Mouse (Mus musculus) layer of hippocampus, adult 9-11 months (tissue): Measurements from ENCODE around the gene Abcf3.

Source experiments
- DNase-seq: peaks from one replicate; pipeline ENCODE4 v3.0.0; 2022

Gene Abcf3

DNA sequence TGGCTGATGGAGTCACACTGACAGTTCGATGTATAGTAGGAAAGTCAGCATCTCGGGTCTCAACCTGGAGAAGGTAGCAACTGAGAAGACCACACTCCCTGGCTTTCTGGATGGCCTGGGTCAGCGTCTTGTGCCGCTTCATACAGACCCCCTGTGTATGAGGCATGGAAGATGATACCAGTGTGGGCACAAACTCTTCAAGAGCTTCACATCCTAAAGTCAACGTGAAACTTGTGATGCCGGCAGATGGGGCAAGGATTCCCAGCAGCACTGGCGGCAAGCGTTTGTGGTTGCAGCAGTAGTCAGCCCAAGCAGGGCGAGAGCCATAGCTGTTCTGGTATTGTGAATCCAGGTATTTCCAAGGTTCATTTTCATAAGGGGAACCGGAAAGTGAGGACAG lies 2.7 kb upstream of the Abcf3 start:
- no peak for DNase-seq

DNA sequence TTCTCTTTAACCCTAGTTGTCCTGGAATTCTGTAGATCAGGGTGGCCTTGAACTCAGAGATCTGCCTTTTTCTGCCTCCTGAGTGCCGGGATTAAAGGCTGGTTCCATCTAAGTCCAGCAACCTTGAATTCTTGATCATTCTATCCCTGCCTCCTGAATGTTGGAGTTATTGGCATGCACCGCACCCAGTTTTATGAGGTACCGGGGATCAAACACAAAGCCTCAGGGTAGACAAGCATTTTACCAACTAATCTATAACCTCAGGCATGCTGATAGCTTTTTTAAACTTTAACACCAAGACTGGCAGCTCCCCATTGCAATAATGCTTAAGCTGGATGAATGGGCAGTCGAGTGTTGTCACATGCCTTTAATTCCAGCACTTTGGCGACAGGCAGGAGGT lies 954 bp upstream of the Abcf3 start:
- DNase-seq: no peak

DNA sequence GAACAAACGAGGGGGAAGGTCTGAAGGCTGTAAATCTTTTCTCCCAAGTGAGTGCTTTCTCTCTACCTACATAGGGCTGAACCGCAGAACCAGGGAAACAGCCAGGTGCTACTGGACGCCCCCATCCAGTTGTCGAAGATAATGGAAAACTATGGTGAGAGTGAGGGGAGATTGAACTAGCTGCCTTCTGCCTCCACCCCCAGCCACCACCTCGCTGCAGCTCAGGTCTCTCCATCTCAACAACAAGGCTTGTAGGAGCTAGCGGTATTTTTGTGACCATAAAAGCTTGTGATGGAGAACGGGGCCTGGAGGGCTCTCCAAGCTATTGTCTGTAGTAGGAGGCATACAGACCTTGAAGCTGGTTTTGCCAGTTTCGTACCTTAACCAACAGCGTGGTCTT lies 784 bp downstream of the Abcf3 start:
- no peak for DNase-seq

DNA sequence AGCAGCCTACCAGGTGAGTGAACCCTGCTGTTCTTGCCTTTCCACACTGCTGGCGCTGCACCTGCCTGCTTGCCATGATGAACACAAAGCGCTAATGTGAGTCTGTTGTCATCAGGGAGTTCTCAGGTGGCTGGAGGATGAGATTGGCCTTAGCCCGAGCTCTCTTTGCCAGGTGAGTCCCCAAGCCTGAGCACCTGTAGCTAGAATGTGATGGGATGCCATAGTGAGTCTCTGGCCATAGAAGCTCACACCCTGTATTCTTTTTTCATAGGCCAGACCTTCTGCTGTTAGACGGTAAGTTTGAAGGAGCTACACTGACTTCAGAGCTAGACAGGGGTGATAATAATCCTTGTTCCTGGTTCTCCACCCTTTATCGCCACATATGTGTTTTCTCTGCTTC lies 3.3 kb downstream of the Abcf3 start:
- no peak for DNase-seq

DNA sequence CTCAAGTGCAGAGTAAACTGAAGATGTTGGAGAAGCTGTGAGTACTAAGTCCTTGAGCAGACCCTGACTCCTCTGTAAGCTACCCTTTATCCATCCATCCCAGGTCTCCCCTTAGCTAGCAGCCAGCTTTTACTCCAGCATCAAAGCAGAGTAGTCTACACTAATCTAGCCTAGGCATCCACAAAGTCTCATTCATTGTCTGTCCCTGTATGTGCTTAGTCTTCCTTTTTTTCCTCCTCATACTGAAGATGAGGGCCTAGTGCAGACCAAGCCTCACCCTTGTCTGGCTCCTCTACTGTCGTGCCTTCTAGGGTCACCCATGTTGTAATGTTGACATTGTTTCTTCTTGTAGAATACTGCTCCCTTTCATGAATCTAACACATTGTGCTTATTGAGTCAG lies 4.2 kb downstream of the Abcf3 start:
- DNase-seq: no peak

DNA sequence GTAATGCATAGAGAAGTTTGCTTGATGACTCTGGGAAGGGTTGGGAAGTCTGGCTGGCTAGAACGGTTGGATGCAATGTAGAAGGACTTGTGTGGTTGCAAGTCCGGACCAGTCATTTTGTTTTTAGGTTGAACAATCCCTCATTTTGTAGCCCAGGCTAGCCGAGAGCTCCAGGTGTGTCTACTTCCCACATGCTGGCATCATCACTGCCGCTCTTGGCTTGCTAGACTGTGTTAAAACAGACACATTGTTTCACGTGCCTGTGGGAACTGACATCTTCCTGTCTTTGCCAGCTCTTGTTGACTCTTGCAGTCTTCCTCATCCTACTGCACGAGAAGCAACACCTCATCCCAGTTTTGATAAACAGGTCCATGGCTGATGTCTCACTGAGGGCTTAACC lies 6.6 kb downstream of the Abcf3 start:
- DNase-seq: no peak

DNA sequence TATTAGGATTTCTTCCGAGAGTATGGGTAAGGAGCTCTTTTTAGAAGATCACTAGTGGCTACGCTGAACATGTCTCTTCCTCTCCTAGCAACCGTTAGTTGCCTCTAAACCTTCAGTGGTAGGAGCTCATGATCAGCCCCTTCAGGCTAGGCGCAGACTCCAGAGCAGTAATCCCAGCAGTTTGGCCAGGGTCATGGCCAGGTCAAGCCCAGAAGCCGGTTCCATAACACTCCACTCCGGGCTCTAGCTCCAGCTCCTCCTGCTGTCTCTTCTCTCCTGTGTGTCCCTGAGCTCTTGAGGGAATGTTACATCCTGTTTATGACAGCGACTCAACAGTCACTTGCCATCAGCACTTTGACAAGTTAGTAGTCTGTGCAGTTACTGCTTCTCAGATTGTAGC lies 9.0 kb downstream of the Abcf3 start:
- DNase-seq: no peak

DNA sequence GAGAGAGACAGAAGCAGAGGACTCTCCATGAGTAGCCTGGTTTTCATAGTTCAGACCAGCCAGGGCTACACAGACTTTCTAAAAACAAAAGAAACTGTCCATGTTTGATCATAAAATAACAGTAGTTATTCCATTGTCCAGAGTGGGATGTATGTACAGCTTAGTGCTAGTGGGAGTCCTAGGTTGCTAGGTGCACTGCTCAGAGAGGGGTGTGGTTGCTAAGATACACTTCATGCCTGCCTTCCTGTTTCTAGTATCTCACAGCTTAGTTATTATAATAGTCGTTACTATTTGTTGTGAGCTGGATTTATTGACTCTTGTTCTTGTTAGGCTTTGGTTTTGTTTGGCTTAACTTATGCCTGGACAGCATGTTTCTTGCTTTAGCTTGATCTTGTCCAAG lies 16.7 kb downstream of the Abcf3 start:
- DNase-seq: no peak

DNA sequence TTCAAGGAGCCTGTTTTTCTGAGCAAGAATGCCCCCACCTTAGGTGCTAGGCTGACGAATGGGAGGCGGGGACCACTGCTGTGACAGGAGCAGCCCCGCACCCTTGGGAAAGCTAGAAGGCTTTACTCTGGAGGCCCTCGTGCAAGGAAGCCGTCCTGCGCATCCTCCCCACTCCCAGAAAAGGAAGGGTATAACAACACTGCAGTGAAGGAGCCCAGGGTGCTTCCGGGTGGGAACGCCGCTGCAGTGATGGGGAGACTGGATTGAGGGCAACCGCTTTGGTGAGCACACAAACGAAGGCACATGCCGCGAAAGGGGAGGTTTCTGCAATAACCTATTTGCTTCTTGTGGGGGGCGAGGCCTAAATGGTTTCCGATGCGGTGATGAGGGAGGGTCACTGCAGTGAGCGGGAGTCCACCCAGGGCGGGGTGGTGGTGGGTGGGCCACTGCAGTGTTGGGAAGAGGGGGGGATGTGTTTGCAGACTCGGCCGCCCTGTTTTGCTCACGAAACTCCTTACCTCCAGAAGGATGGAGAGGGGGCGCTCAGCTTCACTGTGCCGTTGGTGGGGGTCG lies 41.1 kb downstream of the Abcf3 start, which contains the start of gene Vwa5b2:
TSS of gene Vwa5b2 (plus strand) at position 106 of the 573 bp plus-strand sequence.
- no peak for DNase-seq

DNA sequence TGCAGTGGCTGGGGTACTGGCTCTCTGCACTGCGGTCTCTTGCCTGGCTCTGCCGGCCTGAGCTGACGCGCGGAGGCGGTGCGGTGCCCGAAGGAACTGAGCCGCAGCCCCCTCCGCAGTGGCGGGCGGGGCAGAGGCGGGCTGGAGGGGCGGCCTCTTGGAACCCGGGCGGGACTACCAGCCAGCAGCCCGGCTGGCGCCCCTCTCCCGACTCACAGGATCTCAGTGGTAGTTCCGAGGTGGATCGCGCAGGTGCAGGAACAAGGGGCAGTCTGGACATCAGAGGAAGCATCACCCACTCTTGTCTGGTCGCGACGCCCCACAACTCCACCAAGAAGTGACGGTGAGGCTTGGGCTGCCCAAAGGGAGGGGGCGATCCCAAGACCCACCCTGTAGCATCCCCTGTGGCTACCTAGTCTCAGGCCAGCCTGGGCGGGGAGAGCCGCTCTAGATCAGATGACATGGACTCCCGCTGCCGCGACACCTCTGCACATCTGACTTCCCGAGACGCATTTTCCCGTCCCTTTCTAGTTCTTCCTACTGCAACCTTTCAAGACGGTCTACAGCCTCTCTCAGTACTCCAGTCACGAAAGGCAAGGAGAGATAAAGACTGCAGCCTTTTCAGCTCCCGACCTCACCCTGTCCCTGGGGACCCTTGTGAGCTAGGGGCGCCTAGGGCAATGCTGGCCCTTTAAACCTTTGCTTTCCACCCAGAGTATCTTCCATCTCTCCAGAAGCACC lies 41.7 kb downstream of the Abcf3 start:
- peak; percentile 47 for DNase-seq

DNA sequence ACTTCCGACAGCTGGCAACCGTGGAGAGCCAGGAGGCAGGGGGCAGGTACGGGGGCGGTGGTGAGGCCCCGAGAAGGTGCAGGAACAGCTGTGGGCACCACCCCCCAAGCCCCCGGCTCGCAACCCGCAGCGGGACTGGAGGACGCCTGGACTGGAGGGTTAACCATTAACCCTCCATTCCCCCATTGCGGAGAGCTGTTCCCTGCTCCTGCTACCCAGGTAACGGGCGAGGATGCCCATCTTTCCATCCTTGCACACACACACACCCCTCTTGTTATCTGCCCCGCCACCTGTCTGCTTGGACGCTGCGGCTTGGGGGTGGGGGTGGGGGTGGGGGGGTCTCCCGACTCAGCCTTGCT lies 42.3 kb downstream of the Abcf3 start:
- no peak for DNase-seq

DNA sequence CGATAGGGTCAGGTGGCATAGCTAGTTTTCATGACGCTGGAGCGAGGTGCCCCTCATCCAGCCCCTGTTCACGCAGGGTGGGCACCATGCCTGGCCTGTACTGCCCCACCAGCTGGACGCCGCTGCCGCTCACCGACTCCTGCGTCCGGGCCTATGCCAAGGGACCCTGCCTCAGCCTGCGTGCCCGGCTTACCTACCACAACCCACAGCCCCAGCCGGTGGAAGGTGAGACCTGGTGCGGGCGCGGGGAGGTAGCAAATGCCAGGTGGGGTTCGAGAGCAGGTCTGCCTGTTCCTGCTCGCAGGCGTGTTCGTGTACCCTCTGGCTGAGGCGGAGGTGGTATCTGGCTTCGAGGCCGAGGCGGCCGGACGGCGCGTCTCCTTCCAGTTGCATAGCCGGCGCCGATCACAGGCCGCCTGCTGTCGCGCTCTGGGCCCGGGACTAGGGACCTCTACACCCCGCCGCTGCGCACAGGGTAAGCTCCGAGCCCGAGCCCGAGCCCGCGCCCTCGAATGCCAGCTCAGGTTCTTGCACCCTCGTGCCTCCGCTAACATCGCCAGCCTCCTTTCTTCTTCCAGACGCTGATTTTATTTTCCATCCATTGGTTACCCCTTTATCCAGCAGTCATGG lies 42.8 kb downstream of the Abcf3 start:
- no peak for DNase-seq

DNA sequence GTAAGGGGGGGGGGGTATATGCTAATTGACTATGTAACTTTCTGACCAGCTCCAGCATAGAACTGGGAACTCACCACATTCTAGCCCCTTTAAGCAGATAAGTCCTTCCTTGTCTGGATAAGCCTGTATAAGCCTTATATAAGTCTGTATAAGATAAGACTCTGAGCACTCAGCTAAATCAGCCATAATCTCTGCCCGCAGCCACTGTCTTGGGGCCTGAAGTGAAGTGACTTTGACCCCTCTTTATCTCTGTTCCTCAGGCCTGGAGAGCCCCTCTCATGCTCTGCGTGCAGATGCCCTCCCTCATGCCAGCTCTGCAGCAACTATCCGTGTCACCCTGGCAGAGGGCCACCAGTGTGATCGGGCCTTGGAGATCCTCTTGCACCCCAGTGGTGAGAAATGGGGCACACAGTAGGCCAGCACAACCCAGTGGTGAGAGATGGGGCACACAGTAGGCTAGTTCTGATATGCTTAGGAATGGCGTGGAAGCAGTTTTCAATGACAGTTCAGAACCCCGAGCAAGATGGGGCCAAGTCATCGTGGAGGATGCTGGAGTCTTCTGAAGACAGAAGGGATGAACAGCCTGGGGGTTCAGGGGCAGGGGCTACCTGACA lies 46.8 kb downstream of the Abcf3 start:
- DNase-seq: no peak

DNA sequence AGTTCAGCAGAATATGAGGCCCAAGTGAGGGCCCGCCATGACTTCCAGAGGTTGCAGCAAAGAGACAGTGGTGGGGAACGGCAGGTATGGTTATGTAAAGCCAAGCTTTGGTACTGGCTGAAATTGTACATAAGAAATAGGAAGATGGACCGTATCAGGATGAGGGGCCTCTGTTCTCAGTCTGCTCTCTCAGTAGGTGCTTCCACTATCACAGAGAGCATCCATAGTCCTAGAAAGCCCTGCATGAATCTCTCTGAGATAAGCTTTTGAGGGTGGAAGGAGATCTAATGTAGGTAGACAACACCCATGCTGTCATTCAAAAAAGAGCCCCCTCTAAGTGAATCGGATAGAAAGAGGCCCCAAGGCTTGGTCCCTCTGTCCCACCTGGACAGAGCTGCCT lies 47.4 kb downstream of the Abcf3 start:
- no peak for DNase-seq

DNA sequence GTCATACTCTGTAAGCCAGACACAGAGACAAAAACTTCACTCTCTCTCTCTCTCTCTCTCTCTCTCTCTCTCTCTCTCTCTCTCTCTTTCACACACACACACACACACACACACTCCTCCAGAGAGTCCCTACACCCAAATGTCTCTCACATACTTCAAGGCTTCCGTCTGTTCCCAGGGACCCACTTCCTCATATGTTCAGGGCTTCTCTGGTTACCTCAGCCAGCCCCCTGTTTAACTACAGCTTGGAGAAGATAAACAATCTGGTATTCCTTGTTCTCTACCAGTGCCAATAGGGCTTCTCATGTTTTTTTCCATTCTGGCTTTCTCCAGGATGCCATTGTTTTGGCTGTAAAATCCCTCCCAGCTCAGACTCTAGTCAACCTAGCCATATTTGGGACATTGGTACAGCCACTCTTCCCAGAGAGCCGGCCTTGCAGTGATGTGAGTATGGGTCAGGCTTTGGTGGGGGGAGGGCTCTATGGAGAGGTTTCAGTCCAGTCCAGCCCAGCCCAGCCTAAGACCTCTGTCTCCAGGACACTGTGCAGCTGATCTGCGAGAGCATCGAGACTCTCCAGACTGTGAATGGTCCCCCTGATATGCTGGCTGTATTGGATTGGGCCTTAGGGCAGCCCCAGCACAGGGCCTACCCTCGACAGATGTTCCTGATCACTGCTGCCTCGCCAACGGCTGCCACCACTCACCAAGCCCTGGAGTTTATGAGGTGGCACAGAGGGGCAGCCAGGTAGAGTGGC lies 48.5 kb downstream of the Abcf3 start:
- no peak for DNase-seq

DNA sequence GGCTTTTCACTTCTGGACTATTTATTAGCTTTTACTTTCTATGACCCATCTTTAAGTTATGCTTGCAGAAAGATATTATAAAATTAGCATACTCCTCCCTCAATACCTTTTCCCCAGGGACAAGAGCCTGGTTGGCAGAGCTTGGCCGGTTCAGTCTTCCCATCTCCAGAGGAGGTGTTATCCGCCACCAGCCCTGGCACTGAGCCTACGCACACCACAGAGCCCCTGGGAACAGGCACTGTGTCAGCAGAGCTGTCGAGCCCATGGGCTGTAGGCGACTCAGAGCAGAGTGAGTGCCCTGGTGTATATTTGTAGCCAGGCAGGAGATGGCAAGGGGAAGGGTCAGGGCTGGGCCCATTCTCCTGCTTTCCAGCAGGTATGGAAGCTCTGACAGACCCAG lies 52.1 kb downstream of the Abcf3 start:
- no peak for DNase-seq

DNA sequence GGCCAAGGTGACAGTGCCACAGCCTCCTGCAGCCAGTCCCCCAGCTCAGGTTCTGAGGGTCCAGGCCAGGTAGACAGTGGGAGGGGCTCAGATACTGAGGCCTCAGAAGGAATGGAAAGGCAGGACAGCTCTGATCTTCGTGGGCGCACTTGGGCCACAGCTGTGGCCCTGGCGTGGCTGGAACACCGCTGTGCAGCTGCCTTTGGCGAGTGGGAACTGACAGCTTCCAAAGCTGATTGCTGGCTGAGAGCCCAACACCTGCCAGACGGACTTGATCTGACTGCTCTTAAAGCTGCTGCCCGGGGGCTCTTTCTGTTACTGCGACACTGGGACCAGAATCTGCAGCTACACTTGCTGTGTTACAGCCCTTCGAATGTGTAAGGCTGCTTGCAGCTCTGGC lies 56.3 kb downstream of the Abcf3 start:
- DNase-seq: no peak

DNA sequence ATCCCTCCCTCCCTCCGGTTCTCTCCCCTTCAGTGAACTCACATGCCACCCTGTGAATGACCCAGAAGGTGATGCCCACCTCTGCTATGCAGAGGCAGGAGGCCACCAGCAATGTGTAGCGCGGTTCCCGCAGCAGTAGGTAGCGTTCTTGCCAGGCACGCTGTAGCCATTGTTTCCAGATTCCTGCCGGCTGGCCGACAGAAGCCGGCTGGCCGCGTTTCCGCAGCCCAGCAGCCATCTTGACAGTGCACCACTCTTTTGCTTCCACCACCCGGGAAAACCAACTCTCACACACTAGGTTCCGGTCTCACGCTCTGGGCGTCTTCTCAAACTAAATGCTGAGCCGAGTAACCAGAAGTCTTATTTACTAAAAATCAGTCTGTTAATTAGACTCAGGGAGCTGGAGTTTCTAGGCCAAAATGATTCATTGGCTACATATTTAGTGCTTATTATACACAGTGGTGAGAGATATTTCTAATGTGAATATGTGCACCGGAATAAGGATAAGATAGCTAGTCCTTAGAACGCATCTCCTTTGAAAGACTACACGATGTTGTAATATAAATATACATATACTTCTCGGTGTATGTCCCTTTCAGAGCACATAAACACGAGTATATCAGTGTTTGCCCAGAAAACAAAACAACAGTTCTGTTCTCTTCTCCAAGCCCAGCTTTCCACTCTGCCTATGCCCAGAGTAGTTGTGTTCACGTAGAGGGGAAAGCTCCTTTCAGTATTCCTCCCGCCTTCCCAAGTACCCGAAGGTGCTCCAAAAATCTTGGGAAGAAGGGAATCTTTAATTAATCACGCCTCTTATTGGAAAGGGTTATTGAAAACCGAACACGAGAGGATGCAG lies 62.4 kb downstream of the Abcf3 start:
- peak; percentile 59 for DNase-seq
